Mouse (Mus musculus) right cerebral cortex, adult 18-20 months (tissue): ENCODE data around the gene Mtmr11.
"Not testable (repeated sequence)": the region's sequence is repeated elsewhere in the genome, so short reads cannot be mapped to it uniquely, and the experiment has no call there.

Experiments
- DNase-seq: peaks from one replicate; pipeline ENCODE4 v3.0.0; 2022; ENCODE audit warnings: mixed read lengths

Gene Mtmr11

GRCm38 (mm10) chr3:96172197-96173178 is 10.7 kb downstream of the Mtmr11 start, which contains the start of gene Sf3b4:
TSS of gene Sf3b4 (plus strand) at chr3:96172332.
- peak; percentile 86 for DNase-seq

DNA sequence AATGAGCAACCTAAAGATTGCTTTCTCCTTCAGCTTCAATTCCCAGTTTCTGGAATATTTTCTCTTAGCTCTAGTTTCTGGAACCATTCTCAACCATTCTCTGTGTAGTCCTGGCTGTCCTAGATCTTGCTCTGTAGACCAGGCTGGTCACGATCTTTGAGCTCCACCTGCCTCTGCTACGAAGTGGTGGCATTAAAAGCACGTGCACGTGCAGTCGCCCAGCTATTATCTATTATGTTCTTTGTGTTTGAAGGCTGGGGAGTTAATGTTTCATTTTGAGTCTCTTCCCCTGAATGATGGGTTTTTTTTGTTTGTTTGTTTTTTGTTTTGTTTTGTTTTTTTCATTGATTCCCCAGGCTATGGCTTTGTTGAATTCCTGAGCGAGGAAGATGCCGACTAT is 11.4 kb downstream of the Mtmr11 start:
- no peak for DNase-seq

GRCm38 (mm10) chr3:96174042-96174441 is 12.2 kb downstream of the Mtmr11 start:
- DNase-seq: not testable (repeated sequence)

GRCm38 (mm10) chr3:96175251-96175650 is 13.4 kb downstream of the Mtmr11 start:
- no peak for DNase-seq

DNA sequence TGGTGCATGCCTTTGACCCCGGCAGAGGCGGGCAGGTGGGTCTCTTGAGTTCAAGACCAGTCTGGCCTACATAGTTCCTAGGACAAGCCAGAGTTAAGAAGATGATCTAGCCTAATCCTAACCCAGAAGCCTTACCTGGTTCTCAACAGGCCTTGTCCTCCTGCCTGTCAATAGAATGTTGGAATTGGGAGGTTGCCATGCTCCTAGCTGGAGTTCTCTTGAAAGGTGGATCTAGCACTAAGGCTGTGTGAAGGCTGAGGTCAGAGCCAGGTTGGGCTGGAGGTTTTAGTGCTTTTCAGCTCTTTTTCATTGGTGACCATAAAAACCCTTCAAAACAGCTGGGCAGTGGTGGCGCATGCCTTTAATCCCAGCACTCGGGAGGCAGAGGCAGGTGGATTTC is 16.6 kb downstream of the Mtmr11 start:
- no peak for DNase-seq

DNA sequence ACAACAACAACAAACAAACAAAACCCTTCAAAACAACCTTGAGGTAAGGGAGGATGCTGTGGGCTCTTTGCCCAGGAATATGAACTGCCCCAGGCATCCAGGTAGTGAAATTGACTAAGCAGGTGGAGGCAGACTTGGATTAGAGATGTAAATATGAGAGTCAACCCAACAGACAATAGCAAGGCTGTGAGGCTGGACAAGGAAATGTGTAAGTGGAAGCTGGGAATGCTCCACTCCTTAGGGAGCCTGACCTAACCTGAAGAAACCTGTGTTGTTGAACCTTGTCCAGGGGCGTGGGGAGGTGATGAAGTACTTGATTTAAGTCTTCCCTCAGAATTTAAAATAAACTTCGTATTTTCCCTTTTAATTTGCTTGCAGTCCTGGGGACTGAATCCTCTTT is 17.1 kb downstream of the Mtmr11 start:
- DNase-seq: no peak

- no peak for DNase-seq
Measured at GRCm38 (mm10) chr3:96179531-96179930, 17.7 kb downstream of the Mtmr11 start.

DNA sequence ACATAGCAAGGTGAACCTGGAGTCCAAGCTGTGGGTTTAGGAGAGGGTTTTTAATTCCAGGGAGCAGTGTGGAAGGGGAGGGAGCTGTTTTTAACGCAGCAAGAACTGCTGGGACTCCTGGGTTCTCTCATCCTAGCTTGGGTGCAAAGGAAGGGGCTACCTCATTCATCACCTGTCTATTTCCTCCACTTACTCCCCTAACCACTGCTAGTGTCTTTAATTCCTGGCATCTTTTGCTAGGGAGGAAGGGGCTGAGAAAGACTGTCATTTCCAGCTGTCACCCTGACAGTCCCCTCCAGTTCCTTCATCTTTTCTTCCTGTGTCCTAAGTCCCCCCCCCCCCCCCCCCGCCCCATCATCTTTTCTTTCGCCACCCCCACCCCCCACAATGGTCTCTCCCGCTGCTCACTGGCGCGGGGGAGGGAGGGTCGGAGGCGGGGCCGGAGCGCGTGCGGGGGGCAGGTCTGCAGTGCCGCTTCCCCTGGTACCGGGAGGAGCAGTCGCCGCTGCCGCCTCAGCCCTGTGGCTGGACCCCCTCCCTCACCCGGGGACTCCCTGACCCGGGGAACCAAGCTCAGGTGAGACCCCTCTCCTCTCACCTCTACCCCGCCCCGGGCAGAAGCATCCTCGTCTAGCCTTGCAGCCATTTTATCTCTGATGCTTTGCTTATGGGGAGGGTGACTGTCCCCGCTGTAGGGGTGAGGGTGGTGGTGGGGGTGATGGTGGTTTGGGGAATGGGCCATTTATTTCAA is 19.1 kb downstream of the Mtmr11 start, which contains the start of gene Sv2a:
TSS of gene Sv2a (plus strand) at position 425 of the 751 bp plus-strand sequence.
- peak; percentile 79 for DNase-seq

DNA sequence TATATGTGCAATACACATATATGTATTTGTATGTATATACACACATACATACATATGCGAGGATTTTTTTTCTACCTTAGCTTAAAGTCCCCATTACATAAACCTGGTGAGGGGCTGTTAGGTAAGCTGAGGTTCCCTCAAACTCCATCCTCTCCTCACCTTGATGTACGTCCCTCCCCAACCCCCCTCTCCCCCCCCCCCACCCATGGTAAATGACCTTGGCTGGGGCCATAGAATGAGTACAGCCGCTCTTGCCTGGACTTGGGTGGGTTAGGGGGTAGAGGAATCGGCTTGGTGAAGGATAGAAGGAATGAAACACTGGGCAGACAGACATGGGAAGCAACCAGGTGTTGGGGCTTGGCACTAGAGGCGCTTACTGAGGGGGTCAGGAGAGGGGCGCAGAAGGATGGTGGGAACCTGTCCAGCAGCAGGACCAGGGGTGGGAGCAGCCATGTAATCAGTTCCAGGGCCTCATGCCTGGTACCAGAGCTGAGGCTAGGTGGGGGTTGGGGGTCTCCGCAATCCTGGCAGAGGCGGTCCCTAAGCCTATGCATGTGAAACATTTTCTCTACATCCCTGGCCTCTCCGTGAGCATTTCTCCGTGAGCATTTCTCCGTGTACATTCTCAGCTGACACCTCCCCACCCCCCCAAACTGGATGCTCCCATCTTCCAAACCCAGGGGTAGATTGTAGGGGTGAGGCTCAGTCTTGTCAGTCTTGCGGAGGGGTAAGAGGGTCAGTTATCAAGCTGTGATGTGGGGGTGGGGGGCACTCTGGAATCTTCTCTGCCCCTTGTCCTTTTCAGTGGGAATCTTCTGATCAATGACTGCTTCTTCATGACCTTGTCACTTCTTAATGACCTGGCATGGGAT is 19.9 kb downstream of the Mtmr11 start:
- DNase-seq: peak; percentile 49

- peak; percentile 61 for DNase-seq
Measured at GRCm38 (mm10) chr3:96182382-96182776, 20.6 kb downstream of the Mtmr11 start.

DNA sequence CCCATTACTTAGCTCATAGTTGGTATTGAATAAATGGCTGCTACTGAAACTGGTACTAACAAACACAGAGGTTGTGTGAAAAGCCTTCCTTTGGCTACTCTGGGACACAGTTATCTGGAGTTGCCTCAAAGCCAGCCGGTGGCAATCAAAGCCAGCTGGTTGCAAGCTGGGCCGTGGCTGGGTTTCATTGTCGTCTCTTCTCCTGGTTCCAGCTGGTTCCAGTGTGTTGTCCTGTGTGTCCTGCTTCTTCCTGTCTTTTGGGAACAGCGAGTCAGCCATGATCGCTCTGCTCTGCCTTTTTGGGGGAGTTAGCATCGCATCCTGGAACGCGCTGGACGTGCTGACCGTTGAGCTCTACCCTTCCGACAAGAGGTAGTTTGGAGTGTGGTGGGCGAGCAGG is 31.2 kb downstream of the Mtmr11 start:
- no peak for DNase-seq

DNA sequence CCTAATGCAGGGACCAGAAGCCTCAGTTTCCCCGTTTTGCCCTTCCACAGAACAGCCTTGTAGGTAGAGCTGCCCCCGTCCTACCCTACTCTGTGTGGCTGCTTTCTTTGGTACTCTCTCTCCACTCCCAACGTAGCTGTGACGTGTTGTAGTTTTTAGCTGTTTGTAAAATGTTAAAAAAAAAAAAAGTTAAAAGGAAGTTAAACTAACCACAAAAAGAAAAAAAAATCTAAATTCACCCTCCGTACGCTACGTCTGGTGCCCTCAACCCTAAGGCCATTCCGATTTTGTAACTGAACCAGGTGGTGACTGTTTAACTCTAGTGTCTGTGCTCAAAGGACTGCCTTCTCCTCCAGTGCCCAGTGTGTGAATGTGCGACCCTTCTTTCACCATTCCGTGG is 33.2 kb downstream of the Mtmr11 start:
- DNase-seq: no peak

DNA sequence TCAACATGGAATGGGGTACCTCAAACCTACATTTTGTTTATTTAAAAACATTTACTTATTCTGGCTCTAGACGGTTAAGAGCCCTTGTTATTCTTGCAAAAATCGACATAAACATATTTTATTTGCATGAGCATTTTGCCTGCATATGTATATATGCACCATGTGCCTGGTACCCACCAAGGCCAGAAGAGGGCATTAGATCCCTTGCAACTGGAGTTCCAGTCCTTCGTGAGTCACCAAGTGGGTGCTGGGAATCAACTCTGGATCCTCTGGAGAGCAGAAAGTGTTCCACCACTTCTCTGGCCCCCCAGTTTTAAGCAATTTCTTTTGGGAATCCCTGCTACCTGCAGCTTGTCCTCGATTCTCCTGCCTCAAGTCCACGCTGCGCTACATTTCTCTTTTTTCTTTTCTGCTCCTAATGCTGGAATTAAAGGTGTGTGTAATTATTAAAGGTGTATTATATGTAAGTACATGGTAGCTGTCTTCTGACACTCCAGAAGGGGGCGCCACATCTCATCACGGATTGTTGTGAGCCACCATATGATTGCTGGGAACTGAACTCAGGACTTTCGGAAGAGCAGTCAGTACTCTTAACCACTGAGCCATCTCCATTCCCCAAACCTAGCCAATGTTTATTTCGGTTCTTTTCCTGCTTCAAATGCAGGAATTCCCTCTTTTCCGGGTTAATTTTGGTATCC is 34.0 kb downstream of the Mtmr11 start:
- no peak for DNase-seq

GRCm38 (mm10) chr3:96196437-96197128 is 34.8 kb downstream of the Mtmr11 start:
- no peak for DNase-seq

GRCm38 (mm10) chr3:96197129-96197749 is 35.4 kb downstream of the Mtmr11 start:
- peak; percentile 95 for DNase-seq

DNA sequence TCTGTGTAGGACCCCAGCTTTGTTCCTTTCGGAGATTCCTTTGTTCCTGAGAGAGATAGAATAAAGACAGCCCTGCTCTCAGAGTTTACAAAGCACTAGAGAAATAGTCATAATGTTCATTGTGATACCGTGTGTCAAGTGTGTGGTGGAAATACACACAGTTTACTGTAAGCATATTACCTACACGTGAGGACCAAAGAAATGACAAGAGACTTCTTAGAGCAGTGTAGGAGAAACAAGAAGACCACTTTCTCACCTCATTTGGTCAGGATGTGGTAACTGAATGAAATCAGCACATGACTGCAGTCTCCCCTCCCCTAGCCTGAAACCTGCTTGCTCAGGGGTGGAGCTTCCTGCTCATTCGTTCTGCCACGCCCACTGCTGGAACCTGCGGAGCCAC is 36.4 kb downstream of the Mtmr11 start:
- no peak for DNase-seq

GRCm38 (mm10) chr3:96198601-96199251 is 36.9 kb downstream of the Mtmr11 start:
- DNase-seq: not testable (repeated sequence)

DNA sequence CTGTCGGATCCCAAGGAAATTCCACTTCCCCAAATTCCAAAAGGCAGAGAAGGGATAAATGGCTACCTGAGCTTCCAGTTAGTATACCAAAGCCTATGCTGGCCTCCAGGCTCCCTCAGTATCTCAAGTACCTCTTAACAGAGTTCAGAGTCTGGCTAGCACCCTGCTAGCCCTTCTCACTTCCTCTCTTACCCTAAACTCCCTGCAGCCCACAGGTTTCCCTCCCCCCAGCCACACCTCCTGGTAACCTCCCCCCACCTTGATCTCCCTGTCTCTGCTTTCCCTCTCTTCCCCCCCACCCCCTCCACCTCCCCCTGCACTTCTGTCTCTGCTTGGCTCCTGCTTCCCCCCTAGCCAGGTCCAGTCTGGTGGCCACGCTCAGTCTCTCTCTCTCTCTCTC is 37.9 kb downstream of the Mtmr11 start:
- DNase-seq: no peak

DNA sequence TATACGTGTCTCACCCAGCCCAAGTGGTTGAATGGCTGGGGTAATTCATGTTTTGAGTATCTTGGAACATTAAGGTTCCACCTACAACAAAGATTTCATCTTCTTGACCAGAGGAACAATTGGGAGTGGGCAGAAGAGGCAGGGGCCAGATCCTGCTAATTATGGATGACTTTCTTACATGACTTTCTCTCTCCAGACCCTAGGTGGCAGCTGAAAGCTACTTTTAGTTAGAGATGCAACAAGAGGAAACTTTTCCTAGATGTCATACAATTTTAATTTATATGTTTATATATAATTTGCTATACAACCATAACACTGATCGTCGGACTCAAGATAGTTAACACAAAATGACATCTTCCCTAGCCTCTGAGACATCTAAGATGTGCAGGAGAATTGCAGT is 46.0 kb downstream of the Mtmr11 start:
- DNase-seq: no peak

DNA sequence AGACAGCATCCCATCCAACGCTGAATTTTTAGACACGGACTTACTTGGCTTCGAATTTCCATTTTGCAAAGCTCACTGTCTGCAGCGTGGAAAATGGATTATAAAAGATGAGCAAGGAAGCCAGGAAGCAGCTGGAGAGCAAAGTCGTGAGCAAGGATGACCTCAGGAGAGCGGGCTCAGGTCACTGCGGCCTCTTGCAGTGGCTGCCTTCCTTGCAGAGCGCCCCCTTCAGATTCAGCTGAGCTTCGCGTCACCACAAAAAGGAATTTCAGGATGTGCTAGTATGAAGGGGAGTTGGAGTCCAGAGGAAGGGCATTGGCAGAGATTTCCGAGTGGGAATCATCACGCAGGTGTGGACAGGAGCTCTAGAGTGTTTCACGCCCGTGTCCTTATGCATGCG is 47.4 kb downstream of the Mtmr11 start:
- DNase-seq: no peak
